Mouse (Mus musculus): ENCODE measurements around the gene Ptp4a2. TPM values are rescaled to one million over a fixed set of nuclear protein-coding genes. Genes with fewer than 3 reads are reported as not detected.

Ptp4a2 gene
- polyA plus RNA-seq, 1 experiment: 40.3 TPM

- no peak for TF ChIP-seq GATA1 (IDR thresholded peaks at IDR 0.05; ENCODE audit: low read length)
Measured at GRCm38 (mm10) chr4:129823216-129823810, 12.3 kb downstream of the Ptp4a2 start.

- TF ChIP-seq GATA1 (IDR thresholded peaks at IDR 0.05; ENCODE audit: low read length): no peak
Measured at GRCm38 (mm10) chr4:129827611-129828010, 16.6 kb downstream of the Ptp4a2 start.

- no peak for TF ChIP-seq GATA1 (IDR thresholded peaks at IDR 0.05; ENCODE audit: low read length)
Measured at GRCm38 (mm10) chr4:129828081-129828480, 17.1 kb downstream of the Ptp4a2 start.

- no peak for TF ChIP-seq GATA1 (IDR thresholded peaks at IDR 0.05; ENCODE audit: low read length)
Measured at GRCm38 (mm10) chr4:129829799-129830198, 18.8 kb downstream of the Ptp4a2 start.

GRCm38 (mm10) chr4:129830343-129830944 lies 19.4 kb downstream of the Ptp4a2 start:
- peak; percentile 70 for TF ChIP-seq GATA1 (IDR thresholded peaks at IDR 0.05; ENCODE audit: low read length)

- no peak for TF ChIP-seq GATA1 (IDR thresholded peaks at IDR 0.05; ENCODE audit: low read length)
Measured at GRCm38 (mm10) chr4:129834581-129834980, 23.6 kb downstream of the Ptp4a2 start.

GRCm38 (mm10) chr4:129835296-129835695 lies 24.3 kb downstream of the Ptp4a2 start:
- no peak for TF ChIP-seq GATA1 (IDR thresholded peaks at IDR 0.05; ENCODE audit: low read length)

- no peak for TF ChIP-seq GATA1 (IDR thresholded peaks at IDR 0.05; ENCODE audit: low read length)
Measured at GRCm38 (mm10) chr4:129839866-129840555, 29.0 kb downstream of the Ptp4a2 start.

GRCm38 (mm10) chr4:129846823-129847222 lies 35.8 kb downstream of the Ptp4a2 start:
- TF ChIP-seq GATA1 (IDR thresholded peaks at IDR 0.05; ENCODE audit: low read length): no peak

- no peak for TF ChIP-seq GATA1 (IDR thresholded peaks at IDR 0.05; ENCODE audit: low read length)
Measured at GRCm38 (mm10) chr4:129850491-129850890, 39.5 kb downstream of the Ptp4a2 start.

- TF ChIP-seq GATA1 (IDR thresholded peaks at IDR 0.05; ENCODE audit: low read length): no peak
Measured at GRCm38 (mm10) chr4:129851861-129852260, 40.8 kb downstream of the Ptp4a2 start.

GRCm38 (mm10) chr4:129853053-129853452 lies 42.0 kb downstream of the Ptp4a2 start:
- TF ChIP-seq GATA1 (IDR thresholded peaks at IDR 0.05; ENCODE audit: low read length): no peak

GRCm38 (mm10) chr4:129853996-129854395 lies 43.0 kb downstream of the Ptp4a2 start:
- no peak for TF ChIP-seq GATA1 (IDR thresholded peaks at IDR 0.05; ENCODE audit: low read length)

GRCm38 (mm10) chr4:129854615-129855014 lies 43.6 kb downstream of the Ptp4a2 start:
- TF ChIP-seq GATA1 (IDR thresholded peaks at IDR 0.05; ENCODE audit: low read length): no peak

GRCm38 (mm10) chr4:129855051-129855970 lies 44.3 kb downstream of the Ptp4a2 start:
- TF ChIP-seq GATA1 (IDR thresholded peaks at IDR 0.05; ENCODE audit: low read length): peak; percentile 39

- TF ChIP-seq GATA1 (IDR thresholded peaks at IDR 0.05; ENCODE audit: low read length): no peak
Measured at GRCm38 (mm10) chr4:129860456-129860855, 49.4 kb downstream of the Ptp4a2 start.
